Mouse (Mus musculus) gastrocnemius, adult 8-10 months (tissue): ENCODE measurements at regions not wholly inside any gene's neighbourhood (a gene's known extent, or its start where the extent isn't known, plus 50 kb on each side); places are given as distances from the start of the nearest gene placed in this dataset.
"Not testable (repeated sequence)": the region's sequence is repeated elsewhere in the genome, so short reads cannot be mapped to it uniquely, and the experiment has no call there.

ENCODE experiments used
- DNase-seq, 2 experiments: peaks; one replicate each; pipeline ENCODE4 v3.0.0; 2022; ENCODE audit warnings: low spot score in 2 of 2

- peak in 1 of 2 experiments; percentile 4 for DNase-seq
These were observed 113.5 kb downstream of the Snurf start for GRCm38 (mm10) chr7:59891363-59891762.

- DNase-seq = not testable (repeated sequence)
These were observed 146.4 kb downstream of the Snurf start for GRCm38 (mm10) chr7:59858480-59858879.
